Mouse (Mus musculus) neural tube, embryonic 12.5 days (tissue): ENCODE results near the gene Blmh. TPM values are rescaled to one million over a fixed set of nuclear protein-coding genes. Genes with fewer than 3 reads are reported as not detected.

Experiments used
- ATAC-seq: fragments of 200-750 bp; cut with Nextera tagmentation; 2 replicates; pipeline ENCODE4 v1.8.0; 2017; ENCODE audit warnings: low read depth, mild to moderate bottlenecking, moderate TSS enrichment, moderate library complexity; ENCODE audit not compliant: low FRiP score
- H3K27ac ChIP-seq: fragments of 300-500 bp; sonication (generic); 2 replicates; pipeline ENCODE4 v1.5.1; 2016
- H3K27me3 ChIP-seq: fragments of 300-500 bp; sonication (generic); replicated peaks from 2 replicates; pipeline ENCODE4 v1.6.1; 2016; ENCODE audit warnings: mild to moderate bottlenecking
- H3K36me3 ChIP-seq: fragments of 300-500 bp; sonication (generic); 2 replicates; pipeline ENCODE4 v1.6.1; 2016; ENCODE audit warnings: mild to moderate bottlenecking
- H3K4me1 ChIP-seq: fragments of 300-500 bp; sonication (generic); 2 replicates; pipeline ENCODE4 v1.6.1; 2016
- H3K4me2 ChIP-seq: fragments of 300-500 bp; sonication (generic); replicated peaks from 2 replicates; pipeline ENCODE4 v1.6.1; 2016; ENCODE audit warnings: mild to moderate bottlenecking
- H3K4me3 ChIP-seq: fragments of 300-500 bp; sonication (generic); 2 replicates; pipeline ENCODE4 v1.5.1; 2016
- H3K9ac ChIP-seq: fragments of 300-500 bp; sonication (generic); 2 replicates; pipeline ENCODE4 v1.6.1; 2016; ENCODE audit warnings: mild to moderate bottlenecking
- H3K9me3 ChIP-seq: fragments of 300-500 bp; sonication (generic); 2 replicates; pipeline ENCODE4 v1.6.1; 2016; ENCODE audit warnings: mild to moderate bottlenecking
- WGBS: fragments of 180-500 bp; shearing (Covaris S2); methylation state at CpG from one replicate; pipeline ENCODE4 v1.1.7; 2016; 5-methylcytosine and 5-hydroxymethylcytosine counted together
- polyA plus RNA-seq: library from polyadenylated mRNA; unstranded; fragments of >200 nt; fragmentation: Nextera tagmentation; extraction: Ambion mirVana; gene quantifications from 2 replicates; pipeline ENCODE4 v1.2.1, GENCODE M21; 2016

The Blmh gene
- 175 TPM in 2 replicates for polyA plus RNA-seq

DNA sequence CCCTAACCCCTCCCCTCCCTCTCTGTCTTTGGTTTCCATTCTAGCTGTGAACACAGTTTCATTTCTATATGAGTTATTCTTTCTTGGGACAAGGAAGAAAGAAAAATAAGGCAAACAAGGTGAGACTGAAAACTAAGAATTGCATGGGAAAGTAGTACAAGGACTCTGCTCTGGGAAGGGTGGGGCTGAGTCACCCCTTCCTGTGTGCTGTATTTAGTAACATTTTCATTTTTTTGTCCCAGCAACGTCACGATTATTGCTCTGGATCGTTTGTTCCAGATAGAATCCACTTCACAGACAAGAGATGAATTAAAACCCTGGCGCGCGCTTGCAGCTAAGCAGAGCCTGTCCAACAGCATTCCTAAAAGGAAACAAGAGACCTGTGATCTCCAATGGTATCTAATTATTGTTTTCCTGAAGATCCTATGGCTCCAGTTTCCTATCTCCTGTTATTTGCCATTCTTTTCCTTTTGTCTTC is at the start of gene Blmh:
Gene Blmh (plus strand): TSS at position 51 of the 478 bp plus-strand sequence.
- H3K4me1 ChIP-seq: no peaks in the 10 kb centered on the region
- no peak within 1 kb of the TSS for H3K9ac ChIP-seq
- H3K36me3 ChIP-seq: no peaks in the 10 kb centered on the region
- no peaks in the 10 kb centered on the region for H3K9me3 ChIP-seq
- no peak within 1 kb of the TSS for H3K4me3 ChIP-seq
- 90% methylated on average over 6 of the region's 6 CpGs for WGBS
- ATAC-seq: no peak
- no peaks in the 10 kb centered on the region for H3K27me3 ChIP-seq
- no peak within 1 kb of the TSS for H3K27ac ChIP-seq
- no peak within 1 kb of the TSS for H3K4me2 ChIP-seq

DNA sequence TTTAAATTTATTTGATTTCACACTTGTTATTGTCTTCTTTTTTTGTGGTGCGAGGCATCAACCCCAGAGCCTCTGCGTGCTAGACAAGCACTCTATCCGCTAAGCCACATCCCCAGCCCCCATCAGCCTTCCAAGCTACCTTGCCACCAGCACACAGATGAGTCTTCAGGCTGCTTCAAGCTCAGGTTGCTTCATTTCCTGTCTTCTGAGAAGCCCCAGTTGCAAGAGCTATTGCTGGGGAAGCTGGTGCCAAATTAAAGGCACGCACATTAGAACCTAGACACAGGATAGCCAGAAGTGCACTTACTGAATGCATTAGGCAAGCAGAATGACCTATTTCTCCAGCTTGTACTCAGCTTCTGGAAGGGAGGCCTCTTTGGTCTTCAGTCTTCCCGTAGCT is 44.8 kb upstream of the Blmh start:
- Histone ChIP-seq H3K9ac (no peak overlapping the region), H3K9me3 (no peaks in the 10 kb centered on the region), H3K4me1 (no peaks in the 10 kb centered on the region), H3K27ac (no peak overlapping the region), H3K4me3 (no peak overlapping the region), H3K27me3 (no peaks in the 10 kb centered on the region), H3K36me3 (no peaks in the 10 kb centered on the region), H3K4me2 (no peak overlapping the region)
- 82% methylated on average over 5 of the region's 5 CpGs for WGBS
- no peak for ATAC-seq

DNA sequence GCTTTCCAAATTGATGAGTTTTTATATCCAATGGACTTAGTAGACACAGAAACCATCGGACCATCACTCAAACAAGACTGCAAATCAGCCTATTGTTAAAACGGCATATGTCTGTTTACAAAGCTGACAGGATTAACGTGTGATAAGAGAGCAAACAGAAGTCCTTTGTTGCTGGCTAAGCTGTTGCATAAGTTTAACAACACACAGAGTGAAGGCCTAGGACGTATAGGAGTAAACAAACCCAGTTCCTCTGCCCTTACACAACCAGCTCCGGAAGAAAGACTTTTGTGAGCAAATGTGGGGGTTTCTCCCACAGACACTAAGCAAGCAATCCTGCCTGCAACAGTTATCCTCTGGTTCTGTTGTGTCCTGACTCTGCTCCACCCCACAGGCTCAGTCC is 40.2 kb upstream of the Blmh start:
- no peak for ATAC-seq
- Histone ChIP-seq H3K9ac (no peak overlapping the region), H3K27ac (no peak overlapping the region), H3K27me3 (no peaks in the 10 kb centered on the region), H3K36me3 (no peaks in the 10 kb centered on the region), H3K9me3 (no peaks in the 10 kb centered on the region), H3K4me1 (no peaks in the 10 kb centered on the region), H3K4me2 (no peak overlapping the region), H3K4me3 (no peak overlapping the region)
- 68% methylated on average over 5 of the region's 5 CpGs for WGBS

DNA sequence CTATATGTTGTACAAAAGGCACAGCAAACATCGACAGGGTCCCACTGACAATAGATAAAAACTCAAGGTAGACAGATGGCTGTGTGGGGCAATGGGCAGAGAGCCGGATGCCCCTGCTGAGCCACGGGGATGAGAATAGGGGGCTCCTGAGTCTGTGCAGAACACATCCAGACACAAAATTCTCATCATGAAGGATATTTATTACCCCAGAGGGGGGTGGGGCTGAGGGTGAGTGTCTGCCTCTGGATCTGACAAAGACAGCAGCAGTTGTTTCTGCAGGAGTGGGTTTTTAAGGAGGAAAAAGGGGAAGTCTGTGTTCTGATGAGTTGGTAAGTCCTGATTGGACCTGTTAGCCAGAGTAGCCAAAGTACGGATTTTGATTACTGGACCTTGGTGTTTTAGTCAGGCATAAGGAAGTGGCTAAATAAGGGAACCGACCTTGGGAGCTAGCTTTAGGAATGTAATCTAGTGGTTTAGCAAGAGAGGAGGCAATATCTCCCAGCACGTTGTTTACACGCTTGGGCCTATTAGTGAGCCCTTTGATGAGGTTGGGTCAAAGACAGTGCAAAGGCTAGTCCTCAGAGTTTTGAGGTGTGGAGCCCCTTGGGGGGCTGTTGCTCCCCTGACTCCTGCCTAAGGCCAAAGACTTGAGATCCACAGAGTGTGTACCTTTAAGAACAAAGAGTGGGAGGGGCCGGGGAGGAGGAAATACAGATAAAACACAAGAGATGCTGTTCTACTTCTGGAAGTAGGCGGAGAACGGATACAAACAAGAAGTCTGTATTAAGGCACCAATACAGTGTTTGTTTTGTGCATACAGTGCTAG is 35.1 kb upstream of the Blmh start:
- Histone ChIP-seq H3K9me3 (no peaks in the 10 kb centered on the region), H3K4me3 (no peak overlapping the region), H3K4me2 (no peak overlapping the region), H3K27me3 (no peaks in the 10 kb centered on the region), H3K27ac (no peak overlapping the region), H3K9ac (no peak overlapping the region), H3K4me1 (peaks cover 5% of the 10 kb centered on the region), H3K36me3 (no peaks in the 10 kb centered on the region)
- no peak for ATAC-seq
- WGBS: 56% methylated on average over 10 of the region's 10 CpGs

DNA sequence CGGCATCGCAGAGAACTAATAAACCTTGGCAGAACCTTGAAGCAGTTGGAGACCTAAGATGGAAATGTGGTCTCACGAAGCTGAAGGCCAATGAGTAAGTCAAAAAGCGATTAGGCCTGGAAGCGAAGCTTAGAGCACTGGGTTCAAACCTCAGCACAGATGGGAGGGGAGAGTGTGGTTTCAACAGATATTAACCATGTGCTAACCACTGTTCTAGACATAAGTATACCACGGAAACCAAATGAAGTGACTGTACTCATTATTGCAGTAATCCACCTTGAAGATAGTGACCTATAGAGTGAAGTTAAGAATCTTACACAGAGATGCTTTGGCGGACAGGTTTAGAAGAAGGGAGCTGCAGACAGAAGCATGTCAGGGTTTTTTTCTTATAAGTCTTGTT is 33.4 kb upstream of the Blmh start:
- 93% methylated on average over 7 of the region's 7 CpGs for WGBS
- Histone ChIP-seq H3K4me3 (no peak overlapping the region), H3K9me3 (no peaks in the 10 kb centered on the region), H3K4me1 (peaks cover 5% of the 10 kb centered on the region), H3K27ac (no peak overlapping the region), H3K9ac (no peak overlapping the region), H3K27me3 (no peaks in the 10 kb centered on the region), H3K4me2 (no peak overlapping the region), H3K36me3 (no peaks in the 10 kb centered on the region)
- ATAC-seq: no peak

- 83% methylated on average over 4 of the region's 4 CpGs for WGBS
- no peaks in the 10 kb centered on the region for H3K36me3 ChIP-seq
Measured at GRCm38 (mm10) chr11:76891738-76892349, 32.8 kb upstream of the Blmh start.

GRCm38 (mm10) chr11:76892972-76893371 is 31.6 kb upstream of the Blmh start:
- Histone ChIP-seq H3K4me1 (peaks cover 5% of the 10 kb centered on the region), H3K4me3 (no peak overlapping the region), H3K27ac (no peak overlapping the region), H3K36me3 (no peaks in the 10 kb centered on the region), H3K9ac (no peak overlapping the region), H3K9me3 (no peaks in the 10 kb centered on the region), H3K4me2 (no peak overlapping the region), H3K27me3 (no peaks in the 10 kb centered on the region)
- ATAC-seq: no peak
- 87% methylated on average over 3 of the region's 3 CpGs for WGBS

More at GRCm38 (mm10) chr11:76891738-76892349, 32.8 kb upstream of the Blmh start:
- Histone ChIP-seq H3K27me3 (no peaks in the 10 kb centered on the region), H3K27ac (no peak overlapping the region), H3K4me2 (no peak overlapping the region), H3K4me1 (peaks cover 5% of the 10 kb centered on the region), H3K9me3 (no peaks in the 10 kb centered on the region), H3K4me3 (no peak overlapping the region), H3K9ac (no peak overlapping the region)
- ATAC-seq: no peak

DNA sequence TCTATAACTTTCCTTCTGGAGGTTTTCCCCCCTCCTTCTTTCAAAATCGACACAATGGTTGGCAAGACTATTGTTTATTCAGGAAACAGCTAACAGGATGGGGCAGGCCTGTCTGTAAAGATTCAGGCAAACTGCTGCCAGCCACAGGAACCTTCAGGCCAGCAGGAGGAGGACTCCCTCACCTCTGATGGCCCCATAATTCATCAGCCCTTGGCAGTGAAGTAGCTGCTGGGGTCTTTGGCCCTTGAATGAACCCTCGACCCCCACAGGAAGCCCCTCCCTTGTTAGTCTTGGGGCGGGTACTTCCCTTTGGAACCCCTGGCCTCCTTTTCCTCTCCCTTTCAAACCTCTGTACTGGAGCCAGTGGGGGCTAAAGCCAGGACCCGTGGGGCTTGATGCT is 31.0 kb upstream of the Blmh start:
- H3K4me2 ChIP-seq: peak overlapping the region; percentile 14; the same call in 1 of the 2 replicates
- H3K9ac ChIP-seq: no peak overlapping the region
- ATAC-seq: no peak
- no peaks in the 10 kb centered on the region for H3K27me3 ChIP-seq
- H3K9me3 ChIP-seq: no peaks in the 10 kb centered on the region
- H3K27ac ChIP-seq: no peak overlapping the region
- H3K4me3 ChIP-seq: no peak overlapping the region
- WGBS: 5% methylated on average over 4 of the region's 4 CpGs
- peaks cover 5% of the 10 kb centered on the region for H3K4me1 ChIP-seq
- H3K36me3 ChIP-seq: no peaks in the 10 kb centered on the region

DNA sequence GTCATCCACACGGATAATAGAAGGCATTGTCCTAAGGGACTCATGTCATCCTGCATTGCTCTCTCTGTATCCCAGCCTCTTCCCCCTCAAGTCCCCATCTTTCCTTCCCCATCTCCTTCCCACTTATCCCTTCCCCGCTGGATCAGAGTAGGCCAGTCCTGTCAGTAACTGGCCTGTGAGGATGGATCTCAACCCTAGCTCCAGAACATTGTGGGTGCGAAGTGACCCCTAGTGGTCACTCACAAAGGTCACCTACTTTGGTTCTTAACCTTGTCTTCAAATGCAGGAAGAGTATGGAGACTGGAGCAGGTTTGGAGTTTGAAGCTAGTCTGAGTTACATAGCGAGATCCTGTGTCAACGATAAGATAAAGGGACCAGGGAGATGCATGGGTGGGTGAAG is 30.4 kb upstream of the Blmh start:
- 40% methylated on average over 5 of the region's 5 CpGs for WGBS
- H3K4me1 ChIP-seq: peaks cover 5% of the 10 kb centered on the region
- no peak for ATAC-seq

DNA sequence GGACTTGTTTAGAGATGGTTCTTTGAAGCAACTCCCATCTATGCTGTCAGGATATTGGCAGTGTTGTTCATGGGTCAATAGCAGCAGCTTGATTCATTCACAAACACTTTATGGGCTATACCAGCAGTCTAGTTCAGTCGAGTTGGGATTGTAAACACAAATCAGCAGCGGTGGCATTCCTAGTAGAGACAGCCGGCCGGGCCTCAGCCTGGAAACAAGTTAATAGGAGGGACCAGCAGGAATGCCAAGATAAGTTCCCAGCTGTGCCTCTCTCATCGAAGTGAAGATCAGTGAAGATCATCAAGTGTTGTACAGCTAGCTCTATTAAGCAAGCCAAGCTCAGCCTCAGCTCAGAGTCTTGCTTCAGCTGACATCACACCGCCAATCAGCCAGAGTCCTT is 28.2 kb upstream of the Blmh start:
- Histone ChIP-seq H3K9me3 (no peaks in the 10 kb centered on the region), H3K9ac (no peak overlapping the region), H3K4me3 (no peak overlapping the region), H3K4me1 (peaks cover 5% of the 10 kb centered on the region), H3K27ac (no peak overlapping the region), H3K4me2 (no peak overlapping the region), H3K27me3 (no peaks in the 10 kb centered on the region), H3K36me3 (no peaks in the 10 kb centered on the region)
- 59% methylated on average over 6 of the region's 6 CpGs for WGBS
- no peak for ATAC-seq

More for the DNA sequence above, 30.4 kb upstream of the Blmh start:
- H3K36me3 ChIP-seq: no peaks in the 10 kb centered on the region
- no peaks in the 10 kb centered on the region for H3K27me3 ChIP-seq
- no peak overlapping the region for H3K4me2 ChIP-seq
- no peak overlapping the region for H3K4me3 ChIP-seq
- H3K9ac ChIP-seq: no peak overlapping the region
- H3K9me3 ChIP-seq: no peaks in the 10 kb centered on the region
- H3K27ac ChIP-seq: no peak overlapping the region

DNA sequence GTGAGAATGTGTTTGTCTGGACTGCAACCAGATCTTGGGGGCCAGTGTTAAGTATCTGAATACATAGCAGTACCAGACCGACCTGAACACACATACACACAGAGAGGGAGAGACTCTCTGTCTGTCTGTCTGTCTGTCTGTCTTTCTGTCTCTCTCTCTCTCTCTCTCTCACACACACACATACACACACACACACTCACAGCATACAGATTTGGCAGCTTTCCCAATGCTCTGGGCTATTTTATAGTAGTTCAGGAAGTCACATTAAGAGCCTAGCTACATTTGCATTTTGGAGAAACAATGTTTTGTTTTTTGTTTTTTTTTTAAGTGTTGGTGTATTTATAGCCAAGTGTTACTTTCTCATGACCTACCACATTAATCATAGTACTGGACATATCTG is 27.5 kb upstream of the Blmh start:
- Histone ChIP-seq H3K9ac (no peak overlapping the region), H3K27ac (no peak overlapping the region), H3K4me3 (no peak overlapping the region), H3K36me3 (no peaks in the 10 kb centered on the region), H3K4me1 (peaks cover 5% of the 10 kb centered on the region), H3K9me3 (no peaks in the 10 kb centered on the region), H3K4me2 (no peak overlapping the region), H3K27me3 (no peaks in the 10 kb centered on the region)
- ATAC-seq: no peak
- WGBS: 79% methylated on average over 1 of the region's 1 CpGs

GRCm38 (mm10) chr11:76897871-76898270 is 26.7 kb upstream of the Blmh start:
- Histone ChIP-seq H3K27me3 (no peaks in the 10 kb centered on the region), H3K27ac (no peak overlapping the region), H3K9me3 (no peaks in the 10 kb centered on the region), H3K4me3 (no peak overlapping the region), H3K9ac (no peak overlapping the region), H3K36me3 (no peaks in the 10 kb centered on the region), H3K4me1 (peaks cover 5% of the 10 kb centered on the region), H3K4me2 (no peak overlapping the region)
- 60% methylated on average over 3 of the region's 3 CpGs for WGBS
- ATAC-seq: no peak
